Mouse (Mus musculus): ENCODE data around the gene Cenpu. TPM values are rescaled to one million over a fixed set of nuclear protein-coding genes. Genes with fewer than 3 reads are reported as not detected.

The Cenpu gene
- polyA plus RNA-seq, 2 experiments, result 10.1 to 11.2 TPM

DNA sequence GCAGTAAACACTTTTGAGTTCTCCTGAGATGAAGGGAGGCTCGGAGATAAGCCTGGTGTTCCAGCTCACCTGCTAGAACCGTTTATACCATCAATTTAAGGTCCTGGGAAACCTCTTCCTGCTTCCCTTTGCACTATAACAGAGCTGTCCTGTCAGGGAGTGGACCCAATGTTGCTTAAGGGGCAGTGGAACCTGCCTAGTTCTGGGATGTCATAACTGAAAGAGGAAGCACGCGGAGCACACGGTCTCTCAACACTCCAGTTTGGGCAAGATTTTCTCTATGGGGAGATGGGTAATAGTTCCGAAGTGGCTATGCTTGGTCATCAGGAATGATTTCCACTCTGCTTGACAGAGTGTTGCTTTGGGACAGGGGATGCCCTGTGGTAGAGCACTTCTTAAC is 31.2 kb upstream of the Cenpu start:
- no peak for TF ChIP-seq POLR2A (IDR thresholded peaks at IDR 0.05; ENCODE audit: borderline replicate concordance, extremely low read depth, insufficient read depth, insufficient read length)
- no peak overlapping the region for H3K9ac ChIP-seq (ENCODE audit: low read depth, low read length, severe bottlenecking)
- H3K4me3 ChIP-seq (replicated peaks; ENCODE audit: low read length), result no peak overlapping the region
- 84% methylated on average over 6 of the region's 6 CpGs for WGBS
- DNase-seq (ENCODE audit: low spot score) (no peak), ATAC-seq (ENCODE audit: low FRiP score, low read depth) (no peak)
- H3K36me3 ChIP-seq (ENCODE audit: control insufficient read depth, insufficient read depth, low read length), result 0 out of 2 replicates have a peak, but pooled peaks cover 4% of the 10 kb centered on the region
- H3K27ac ChIP-seq (replicated peaks; ENCODE audit: low read depth, low read length), result no peak overlapping the region
- no peaks in the 10 kb centered on the region for H3K4me1 ChIP-seq (ENCODE audit: control insufficient read depth, insufficient read depth, low read length)
- no peaks in the 10 kb centered on the region for H3K27me3 ChIP-seq (ENCODE audit: control insufficient read depth, insufficient read depth, low read length)
- no peak overlapping the region for H3K4me2 ChIP-seq (replicated peaks; ENCODE audit: low read depth, low read length, severe bottlenecking)
- H3K9me3 ChIP-seq (ENCODE audit: control insufficient read depth, low read length), result no peaks in the 10 kb centered on the region

DNA sequence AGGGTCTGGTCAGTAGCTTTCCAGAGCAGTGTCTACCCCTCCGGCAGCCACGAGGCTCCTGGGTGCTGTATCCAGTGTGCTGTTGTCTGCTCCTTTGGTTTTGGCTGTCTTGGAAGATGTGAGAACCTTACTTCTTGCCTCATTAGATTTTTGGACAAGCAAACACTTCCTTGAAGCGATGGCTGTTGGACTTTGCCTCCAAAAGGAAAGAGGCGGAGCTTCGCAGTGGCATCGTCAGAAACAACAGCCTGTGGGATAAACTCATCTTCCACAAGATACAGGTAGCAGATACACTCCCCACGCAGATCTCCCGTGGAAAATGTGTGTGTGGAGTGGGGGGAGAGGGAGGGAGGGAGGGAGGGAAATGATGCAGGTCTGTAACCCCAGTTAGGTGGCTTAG is 25.7 kb upstream of the Cenpu start:
- no peak overlapping the region for H3K4me2 ChIP-seq (replicated peaks; ENCODE audit: low read depth, low read length, severe bottlenecking)
- no peaks in the 10 kb centered on the region for H3K27me3 ChIP-seq (ENCODE audit: control insufficient read depth, insufficient read depth, low read length)
- DNase-seq (ENCODE audit: low spot score), result no peak
- no peak overlapping the region for H3K9ac ChIP-seq (ENCODE audit: low read depth, low read length, severe bottlenecking)
- no peaks in the 10 kb centered on the region for H3K36me3 ChIP-seq (ENCODE audit: control insufficient read depth, insufficient read depth, low read length)
- no peak overlapping the region for H3K27ac ChIP-seq (replicated peaks; ENCODE audit: low read depth, low read length)
- no peak for TF ChIP-seq POLR2A (IDR thresholded peaks at IDR 0.05; ENCODE audit: borderline replicate concordance, extremely low read depth, insufficient read depth, insufficient read length)
- no peak for ATAC-seq (ENCODE audit: low FRiP score, low read depth)
- no peaks in the 10 kb centered on the region for H3K9me3 ChIP-seq (ENCODE audit: control insufficient read depth, low read length)
- H3K4me3 ChIP-seq (replicated peaks; ENCODE audit: low read length), result no peak overlapping the region
- WGBS, result 86% methylated on average over 8 of the region's 8 CpGs
- peaks cover 4% of the 10 kb centered on the region; the same call in 1 of the 2 replicates for H3K4me1 ChIP-seq (ENCODE audit: control insufficient read depth, insufficient read depth, low read length)

DNA sequence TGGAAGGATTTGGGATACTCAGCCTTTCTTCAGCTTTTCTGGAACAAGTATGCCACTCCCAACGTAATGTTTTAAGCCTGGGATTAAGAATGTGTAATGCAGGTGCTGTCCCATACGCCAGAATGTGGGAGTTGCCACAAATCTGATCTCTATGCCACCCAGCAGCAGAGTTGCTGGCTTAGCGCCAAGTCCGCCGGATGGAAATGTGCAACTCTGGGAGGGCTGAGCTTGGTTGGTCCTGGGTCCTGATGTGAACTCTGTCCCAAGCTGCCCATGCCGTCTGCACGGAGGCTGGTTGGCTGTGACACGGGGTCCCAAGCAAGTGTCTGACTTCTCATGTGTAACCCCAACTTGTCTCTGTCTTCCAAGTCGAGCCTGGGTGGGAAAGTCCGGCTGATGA is 25.0 kb upstream of the Cenpu start:
- 59% methylated on average over 10 of the region's 10 CpGs for WGBS
- ATAC-seq (ENCODE audit: low FRiP score, low read depth), result no peak

DNA sequence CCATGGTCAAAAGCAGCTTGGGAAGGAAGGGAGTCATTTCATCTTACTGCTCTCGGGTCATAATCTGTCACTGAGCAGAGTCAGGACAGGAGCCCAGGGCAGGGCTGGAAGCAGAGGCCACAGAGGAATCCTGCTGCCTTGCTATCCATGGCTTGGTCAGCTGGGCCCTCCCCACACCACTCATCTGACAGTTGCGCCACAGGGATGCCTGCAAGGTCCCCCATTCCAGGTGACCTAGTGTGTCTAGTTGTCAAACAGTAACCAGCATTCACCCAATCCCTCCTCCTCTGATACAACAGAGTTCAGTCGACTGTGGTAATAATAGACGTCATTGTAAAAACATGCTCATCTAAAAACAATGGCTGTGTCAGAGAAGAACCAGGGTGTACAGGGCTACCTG is 22.3 kb upstream of the Cenpu start:
- Histone ChIP-seq H3K4me3 (replicated peaks; ENCODE audit: low read length) (no peak overlapping the region), H3K4me1 (ENCODE audit: control insufficient read depth, insufficient read depth, low read length) (peaks cover 4% of the 10 kb centered on the region; the same call in 1 of the 2 replicates), H3K4me2 (replicated peaks; ENCODE audit: low read depth, low read length, severe bottlenecking) (no peak overlapping the region), H3K27ac (replicated peaks; ENCODE audit: low read depth, low read length) (no peak overlapping the region), H3K27me3 (ENCODE audit: control insufficient read depth, insufficient read depth, low read length) (no peaks in the 10 kb centered on the region), H3K36me3 (ENCODE audit: control insufficient read depth, insufficient read depth, low read length) (peaks cover 8% of the 10 kb centered on the region), H3K9ac (ENCODE audit: low read depth, low read length, severe bottlenecking) (no peak overlapping the region), H3K9me3 (ENCODE audit: control insufficient read depth, low read length) (no peaks in the 10 kb centered on the region)
- no peak for ATAC-seq (ENCODE audit: low FRiP score, low read depth)
- no peak for DNase-seq (ENCODE audit: low spot score)
- TF ChIP-seq POLR2A (IDR thresholded peaks at IDR 0.05; ENCODE audit: borderline replicate concordance, extremely low read depth, insufficient read depth, insufficient read length), result no peak
- WGBS, result 83% methylated on average over 4 of the region's 4 CpGs

More for the DNA sequence above, 25.0 kb upstream of the Cenpu start:
- no peak for TF ChIP-seq POLR2A (IDR thresholded peaks at IDR 0.05; ENCODE audit: borderline replicate concordance, extremely low read depth, insufficient read depth, insufficient read length)
- no peak for DNase-seq (ENCODE audit: low spot score)
- Histone ChIP-seq H3K27me3 (ENCODE audit: control insufficient read depth, insufficient read depth, low read length) (no peaks in the 10 kb centered on the region), H3K36me3 (ENCODE audit: control insufficient read depth, insufficient read depth, low read length) (no peaks in the 10 kb centered on the region; the same call in 1 of the 2 replicates), H3K4me1 (ENCODE audit: control insufficient read depth, insufficient read depth, low read length) (peaks cover 4% of the 10 kb centered on the region; the same call in 1 of the 2 replicates), H3K9ac (ENCODE audit: low read depth, low read length, severe bottlenecking) (no peak overlapping the region), H3K4me3 (replicated peaks; ENCODE audit: low read length) (no peak overlapping the region), H3K4me2 (replicated peaks; ENCODE audit: low read depth, low read length, severe bottlenecking) (no peak overlapping the region), H3K9me3 (ENCODE audit: control insufficient read depth, low read length) (no peaks in the 10 kb centered on the region), H3K27ac (replicated peaks; ENCODE audit: low read depth, low read length) (no peak overlapping the region)

DNA sequence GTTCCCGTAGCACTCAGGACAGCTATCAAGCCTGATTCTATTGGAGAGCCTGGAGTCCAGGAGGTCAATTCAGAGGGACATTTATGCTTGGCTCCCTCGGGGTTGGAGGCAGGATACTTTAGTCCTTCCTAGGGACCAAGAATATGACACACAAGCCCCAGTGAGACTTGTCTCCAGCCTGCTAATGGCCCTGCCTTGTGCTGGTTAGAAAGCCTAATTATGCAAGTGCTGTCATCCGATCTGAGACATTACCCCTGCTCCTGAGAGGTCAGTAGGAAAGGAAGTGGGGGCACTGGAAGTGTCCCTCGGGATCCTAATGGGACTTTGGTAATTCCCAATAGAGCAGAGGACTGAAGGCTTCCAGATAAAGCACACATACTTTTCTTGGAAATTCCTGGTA is 21.3 kb upstream of the Cenpu start:
- no peak overlapping the region for H3K9ac ChIP-seq (ENCODE audit: low read depth, low read length, severe bottlenecking)
- H3K27ac ChIP-seq (replicated peaks; ENCODE audit: low read depth, low read length), result no peak overlapping the region
- ATAC-seq (ENCODE audit: low FRiP score, low read depth), result no peak
- no peaks in the 10 kb centered on the region for H3K27me3 ChIP-seq (ENCODE audit: control insufficient read depth, insufficient read depth, low read length)
- no peak overlapping the region for H3K4me2 ChIP-seq (replicated peaks; ENCODE audit: low read depth, low read length, severe bottlenecking)
- no peak for DNase-seq (ENCODE audit: low spot score)
- 20% methylated on average over 4 of the region's 4 CpGs for WGBS
- peaks cover 8% of the 10 kb centered on the region for H3K36me3 ChIP-seq (ENCODE audit: control insufficient read depth, insufficient read depth, low read length)
- H3K9me3 ChIP-seq (ENCODE audit: control insufficient read depth, low read length), result no peaks in the 10 kb centered on the region
- peaks cover 4% of the 10 kb centered on the region; the same call in 1 of the 2 replicates for H3K4me1 ChIP-seq (ENCODE audit: control insufficient read depth, insufficient read depth, low read length)
- H3K4me3 ChIP-seq (replicated peaks; ENCODE audit: low read length), result no peak overlapping the region
- no peak for TF ChIP-seq POLR2A (IDR thresholded peaks at IDR 0.05; ENCODE audit: borderline replicate concordance, extremely low read depth, insufficient read depth, insufficient read length)

GRCm38 (mm10) chr8:46533926-46534325 is 17.9 kb upstream of the Cenpu start:
- Histone ChIP-seq H3K9me3 (ENCODE audit: control insufficient read depth, low read length) (no peaks in the 10 kb centered on the region), H3K4me3 (replicated peaks; ENCODE audit: low read length) (no peak overlapping the region), H3K36me3 (ENCODE audit: control insufficient read depth, insufficient read depth, low read length) (peaks cover 8% of the 10 kb centered on the region), H3K27me3 (ENCODE audit: control insufficient read depth, insufficient read depth, low read length) (no peaks in the 10 kb centered on the region), H3K27ac (replicated peaks; ENCODE audit: low read depth, low read length) (no peak overlapping the region), H3K9ac (ENCODE audit: low read depth, low read length, severe bottlenecking) (no peak overlapping the region), H3K4me2 (replicated peaks; ENCODE audit: low read depth, low read length, severe bottlenecking) (no peak overlapping the region), H3K4me1 (ENCODE audit: control insufficient read depth, insufficient read depth, low read length) (peaks cover 2% of the 10 kb centered on the region; the same call in 1 of the 2 replicates)
- 95% methylated on average over 7 of the region's 7 CpGs for WGBS
- ATAC-seq (ENCODE audit: low FRiP score, low read depth) (no peak), DNase-seq (ENCODE audit: low spot score) (no peak)
- TF ChIP-seq POLR2A (IDR thresholded peaks at IDR 0.05; ENCODE audit: borderline replicate concordance, extremely low read depth, insufficient read depth, insufficient read length), result no peak

All from limb, embryonic 14.5 days (tissue).